Mouse (Mus musculus): ENCODE data around the gene Pgghg. TPM values are rescaled to one million over a fixed set of nuclear protein-coding genes. Genes with fewer than 3 reads are reported as not detected.

Pgghg gene
- polyA plus RNA-seq, 2 experiments: 26.7 to 52.8 TPM

GRCm38 (mm10) chr7:140955342-140955741 lies 14.2 kb downstream of the Pgghg start:
- Histone ChIP-seq H3K9ac (ENCODE audit: low read depth, low read length, severe bottlenecking) (peak overlapping the region; percentile 72), H3K4me3 (replicated peaks; ENCODE audit: low read length) (peak overlapping the region; percentile 67), H3K27ac (replicated peaks; ENCODE audit: low read depth, low read length) (peak overlapping the region; percentile 97), H3K4me1 (ENCODE audit: control insufficient read depth, insufficient read depth, low read length) (peaks cover 56% of the 10 kb centered on the region), H3K36me3 (ENCODE audit: control insufficient read depth, insufficient read depth, low read length) (peaks cover 12% of the 10 kb centered on the region), H3K9me3 (ENCODE audit: control insufficient read depth, low read length) (no peaks in the 10 kb centered on the region), H3K4me2 (replicated peaks; ENCODE audit: low read depth, low read length, severe bottlenecking) (peak overlapping the region; percentile 86), H3K27me3 (ENCODE audit: control insufficient read depth, insufficient read depth, low read length) (no peaks in the 10 kb centered on the region)
- 8% methylated on average over 17 of the region's 17 CpGs for WGBS
- ATAC-seq (ENCODE audit: low FRiP score, low read depth) (peak; percentile 7), DNase-seq (ENCODE audit: low spot score) (no peak)
- no peak for TF ChIP-seq POLR2A (IDR thresholded peaks at IDR 0.05; ENCODE audit: borderline replicate concordance, extremely low read depth, insufficient read depth, insufficient read length)

GRCm38 (mm10) chr7:140955758-140956555 lies 14.8 kb downstream of the Pgghg start, which contains the start of the genes Gm45717 and Ifitm2:
Gene Gm45717 (minus strand): TSS chr7:140955937.
Gene Ifitm2 (minus strand): TSS chr7:140955987.
- Histone ChIP-seq H3K4me1 (ENCODE audit: control insufficient read depth, insufficient read depth, low read length) (peaks cover 50% of the 10 kb centered on the region), H3K27ac (replicated peaks; ENCODE audit: low read depth, low read length) (peak within 1 kb of the TSS; percentile 97), H3K27me3 (ENCODE audit: control insufficient read depth, insufficient read depth, low read length) (no peaks in the 10 kb centered on the region), H3K9me3 (ENCODE audit: control insufficient read depth, low read length) (no peaks in the 10 kb centered on the region), H3K36me3 (ENCODE audit: control insufficient read depth, insufficient read depth, low read length) (peaks cover 12% of the 10 kb centered on the region; the same call in 1 of the 2 replicates), H3K4me2 (replicated peaks; ENCODE audit: low read depth, low read length, severe bottlenecking) (peak within 1 kb of the TSS; percentile 86), H3K4me3 (replicated peaks; ENCODE audit: low read length) (peak within 1 kb of the TSS; percentile 67), H3K9ac (ENCODE audit: low read depth, low read length, severe bottlenecking) (peak within 1 kb of the TSS; percentile 72)
- DNase-seq (ENCODE audit: low spot score): peak; percentile 97
- TF ChIP-seq POLR2A (IDR thresholded peaks at IDR 0.05; ENCODE audit: borderline replicate concordance, extremely low read depth, insufficient read depth, insufficient read length): peak; percentile 46; the same call in 1 of the 2 replicates
- ATAC-seq (ENCODE audit: low FRiP score, low read depth): peak; percentile 90
- 2% methylated on average over 11 of the region's 11 CpGs for WGBS

- Histone ChIP-seq H3K9ac (ENCODE audit: low read depth, low read length, severe bottlenecking) (peak overlapping the region; percentile 72; the same call in 1 of the 2 replicates), H3K9me3 (ENCODE audit: control insufficient read depth, low read length) (no peaks in the 10 kb centered on the region), H3K27me3 (ENCODE audit: control insufficient read depth, insufficient read depth, low read length) (no peaks in the 10 kb centered on the region), H3K4me1 (ENCODE audit: control insufficient read depth, insufficient read depth, low read length) (peaks cover 45% of the 10 kb centered on the region), H3K4me2 (replicated peaks; ENCODE audit: low read depth, low read length, severe bottlenecking) (peak overlapping the region; percentile 86), H3K27ac (replicated peaks; ENCODE audit: low read depth, low read length) (peak overlapping the region; percentile 97), H3K36me3 (ENCODE audit: control insufficient read depth, insufficient read depth, low read length) (peaks cover 12% of the 10 kb centered on the region; the same call in 1 of the 2 replicates), H3K4me3 (replicated peaks; ENCODE audit: low read length) (peak overlapping the region; percentile 67; the same call in 1 of the 2 replicates)
- TF ChIP-seq POLR2A (IDR thresholded peaks at IDR 0.05; ENCODE audit: borderline replicate concordance, extremely low read depth, insufficient read depth, insufficient read length): no peak
- DNase-seq (ENCODE audit: low spot score): no peak
- ATAC-seq (ENCODE audit: low FRiP score, low read depth): no peak
- WGBS: 19% methylated on average over 6 of the region's 6 CpGs
Observed at GRCm38 (mm10) chr7:140956556-140956869, 15.3 kb downstream of the Pgghg start.

GRCm38 (mm10) chr7:140959181-140959901 lies 18.1 kb downstream of the Pgghg start:
- no peaks in the 10 kb centered on the region for H3K27me3 ChIP-seq (ENCODE audit: control insufficient read depth, insufficient read depth, low read length)
- WGBS: 5% methylated on average over 9 of the region's 9 CpGs
- H3K9ac ChIP-seq (ENCODE audit: low read depth, low read length, severe bottlenecking): no peak overlapping the region
- H3K4me2 ChIP-seq (replicated peaks; ENCODE audit: low read depth, low read length, severe bottlenecking): no peak overlapping the region
- H3K36me3 ChIP-seq (ENCODE audit: control insufficient read depth, insufficient read depth, low read length): no peaks in the 10 kb centered on the region
- H3K27ac ChIP-seq (replicated peaks; ENCODE audit: low read depth, low read length): no peak overlapping the region
- DNase-seq (ENCODE audit: low spot score): peak; percentile 72
- H3K4me3 ChIP-seq (replicated peaks; ENCODE audit: low read length): no peak overlapping the region
- ATAC-seq (ENCODE audit: low FRiP score, low read depth): no peak
- H3K9me3 ChIP-seq (ENCODE audit: control insufficient read depth, low read length): no peaks in the 10 kb centered on the region
- TF ChIP-seq POLR2A (IDR thresholded peaks at IDR 0.05; ENCODE audit: borderline replicate concordance, extremely low read depth, insufficient read depth, insufficient read length): no peak
- H3K4me1 ChIP-seq (ENCODE audit: control insufficient read depth, insufficient read depth, low read length): peaks cover 18% of the 10 kb centered on the region

GRCm38 (mm10) chr7:140960026-140960425 lies 18.8 kb downstream of the Pgghg start:
- 81% methylated on average over 5 of the region's 5 CpGs for WGBS
- TF ChIP-seq POLR2A (IDR thresholded peaks at IDR 0.05; ENCODE audit: borderline replicate concordance, extremely low read depth, insufficient read depth, insufficient read length): no peak
- Histone ChIP-seq H3K4me1 (ENCODE audit: control insufficient read depth, insufficient read depth, low read length) (peaks cover 14% of the 10 kb centered on the region), H3K4me2 (replicated peaks; ENCODE audit: low read depth, low read length, severe bottlenecking) (no peak overlapping the region), H3K36me3 (ENCODE audit: control insufficient read depth, insufficient read depth, low read length) (no peaks in the 10 kb centered on the region), H3K9ac (ENCODE audit: low read depth, low read length, severe bottlenecking) (no peak overlapping the region), H3K4me3 (replicated peaks; ENCODE audit: low read length) (no peak overlapping the region), H3K9me3 (ENCODE audit: control insufficient read depth, low read length) (no peaks in the 10 kb centered on the region), H3K27me3 (ENCODE audit: control insufficient read depth, insufficient read depth, low read length) (no peaks in the 10 kb centered on the region), H3K27ac (replicated peaks; ENCODE audit: low read depth, low read length) (no peak overlapping the region)
- ATAC-seq (ENCODE audit: low FRiP score, low read depth): no peak
- DNase-seq (ENCODE audit: low spot score): no peak

Measured in limb, embryonic 14.5 days (tissue).